Mouse (Mus musculus): ENCODE measurements around the gene Elmo2.

DNA sequence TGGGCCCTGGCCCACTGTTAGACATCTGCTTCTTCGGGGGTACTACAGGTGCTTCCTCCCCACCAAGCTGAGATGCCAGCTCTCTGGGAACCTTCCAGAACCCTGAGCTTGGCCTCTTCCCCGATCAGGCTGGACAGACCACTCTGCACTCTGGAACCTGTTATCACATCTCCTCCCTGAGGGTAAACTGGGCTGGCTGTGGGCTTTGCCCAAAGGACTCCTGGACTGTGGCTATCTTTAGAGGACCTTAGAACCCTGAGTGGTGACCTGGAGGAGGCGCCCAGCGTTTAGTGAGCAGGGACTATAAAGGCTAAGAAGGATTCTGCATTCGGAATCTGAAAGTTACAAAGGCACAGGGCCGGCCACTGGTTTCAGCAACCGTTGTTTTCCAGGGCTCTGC, 41.9 kb downstream of the Elmo2 start:
- no peak for TF ChIP-seq POLR2AphosphoS2 (IDR thresholded peaks at IDR 0.05; ENCODE audit: insufficient read length, low read depth)
- no peak for TF ChIP-seq TCF3 (IDR thresholded peaks at IDR 0.05; ENCODE audit: insufficient read length, low read depth)
- no peak for TF ChIP-seq REST (IDR thresholded peaks at IDR 0.05; ENCODE audit: insufficient read depth, insufficient read length)
- no peak for TF ChIP-seq TCF12 (IDR thresholded peaks at IDR 0.05; ENCODE audit: insufficient read depth, poor library complexity, severe bottlenecking)
- TF ChIP-seq POLR2A (IDR thresholded peaks at IDR 0.05; ENCODE audit: insufficient read length, low read depth), result no peak
- TF ChIP-seq MAX (IDR thresholded peaks at IDR 0.05; ENCODE audit: low read depth), result no peak
- no peak for TF ChIP-seq USF1 (IDR thresholded peaks at IDR 0.05; ENCODE audit: low read depth)
- TF ChIP-seq CEBPB (IDR thresholded peaks at IDR 0.05; ENCODE audit: insufficient read depth, poor library complexity, severe bottlenecking), result no peak
- TF ChIP-seq E2F4 (IDR thresholded peaks at IDR 0.05; ENCODE audit: insufficient read depth), result no peak
- TF ChIP-seq MYOD1 (IDR thresholded peaks at IDR 0.05; ENCODE audit: control insufficient read depth in 1 of 3, insufficient read length in 2 of 3, low read depth in 2 of 3), result no peak
- TF ChIP-seq MYOG (IDR thresholded peaks at IDR 0.05; ENCODE audit: control insufficient read depth in 1 of 3, insufficient read depth in 1 of 3, insufficient read length in 2 of 3, low read depth in 2 of 3), result no peak

Measured in myocyte (in vitro differentiated cells).